Mouse (Mus musculus): ENCODE results near the gene Emc7. TPM values are rescaled to one million over a fixed set of nuclear protein-coding genes. Genes with fewer than 3 reads are reported as not detected.

The Emc7 gene
- total and polyA plus RNA-seq, 3 experiments = 6.6 to 17.7 (median 14.3) TPM

DNA sequence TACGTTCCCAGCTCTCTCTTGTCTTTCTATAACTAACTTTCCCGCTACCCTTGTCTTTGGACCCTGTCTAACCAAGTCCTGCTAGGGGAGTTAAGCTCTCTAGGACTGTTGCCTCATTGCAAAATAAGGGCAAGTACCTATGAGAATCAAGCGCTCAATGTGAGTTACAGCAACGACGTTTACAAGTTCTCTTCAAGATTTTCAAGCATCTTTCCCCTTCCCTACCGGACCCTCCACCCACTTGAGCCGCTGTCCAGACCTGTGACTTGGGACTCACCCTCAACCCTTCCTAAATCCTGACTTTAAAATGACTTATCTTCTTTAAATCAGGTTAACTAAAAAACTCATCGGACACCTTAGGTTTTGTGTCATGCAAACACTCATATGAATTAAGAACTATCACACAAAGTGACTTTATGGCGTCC is 37.6 kb downstream of the Emc7 start:
- intact Hi-C loops (cut with DNase I) = loop anchor here (2.0 kb wide), 2 partner anchors 38 to 254 kb away; partner anchors contain the start of genes Emc7 and Lpcat4

GRCm38 (mm10) chr2:112492856-112493538 is 38.2 kb downstream of the Emc7 start, which contains the start of gene Aven:
TSS of gene Aven (plus strand) at chr2:112492964.
- H3K36me3 ChIP-seq (ENCODE audit: control insufficient read depth, insufficient read depth, low read length) = peaks cover 1% of the 10 kb centered on the region; the same call in 1 of the 2 replicates
- no peaks in the 10 kb centered on the region for H3K27me3 ChIP-seq (ENCODE audit: control insufficient read depth, insufficient read depth, low read length)
- peak within 1 kb of the TSS; percentile 90 for H3K27ac ChIP-seq
- peak; percentile 92 to 93 for DNase-seq
- H3K4me1 ChIP-seq (ENCODE audit: control insufficient read depth, insufficient read depth, low read length) = peaks cover 2% of the 10 kb centered on the region; the same call in 1 of the 2 replicates
- intact Hi-C loops (cut with DNase I) = loop anchor here (2.0 kb wide), 2 partner anchors 38 to 254 kb away; partner anchors contain the start of genes Emc7 and Lpcat4
- 0 out of 2 replicates have a peak, but pooled peaks have one; percentile 12 for TF ChIP-seq EP300 (IDR thresholded peaks at IDR 0.05; ENCODE audit: insufficient read depth, low read depth, low read length)
- TF ChIP-seq POLR2A (IDR thresholded peaks at IDR 0.05; ENCODE audit: insufficient read depth, low read depth, low read length) = peak; percentile 73; the same call in 1 of the 2 replicates
- peak; percentile 47 for TF ChIP-seq CTCF (IDR thresholded peaks at IDR 0.05)
- no peaks in the 10 kb centered on the region for H3K79me2 ChIP-seq (replicated peaks; ENCODE audit: control insufficient read depth, insufficient read depth, low read length)
- H3K9ac ChIP-seq (ENCODE audit: low read depth, low read length) = peak within 1 kb of the TSS; percentile 98
- H3K4me3 ChIP-seq = peak within 1 kb of the TSS; percentile 48
- WGBS = under 1% methylated on average over 83 of the region's 87 CpGs

More for the DNA sequence above, 37.6 kb downstream of the Emc7 start:
- 6% methylated on average over 9 of the region's 9 CpGs for WGBS
- Histone ChIP-seq H3K4me3 (peak overlapping the region; percentile 48), H3K36me3 (ENCODE audit: control insufficient read depth, insufficient read depth, low read length) (peaks cover 1% of the 10 kb centered on the region; the same call in 1 of the 2 replicates), H3K9ac (ENCODE audit: low read depth, low read length) (peak overlapping the region; percentile 98), H3K27me3 (ENCODE audit: control insufficient read depth, insufficient read depth, low read length) (no peaks in the 10 kb centered on the region), H3K4me1 (ENCODE audit: control insufficient read depth, insufficient read depth, low read length) (peaks cover 2% of the 10 kb centered on the region; the same call in 1 of the 2 replicates), H3K79me2 (replicated peaks; ENCODE audit: control insufficient read depth, insufficient read depth, low read length) (no peaks in the 10 kb centered on the region), H3K27ac (peak overlapping the region; percentile 90)
- TF ChIP-seq POLR2A (IDR thresholded peaks at IDR 0.05; ENCODE audit: insufficient read depth, low read depth, low read length) = no peak
- TF ChIP-seq CTCF (IDR thresholded peaks at IDR 0.05) = no peak
- TF ChIP-seq EP300 (IDR thresholded peaks at IDR 0.05; ENCODE audit: insufficient read depth, low read depth, low read length) = no peak
- no peak for DNase-seq

- DNase-seq = no peak
- peak overlapping the region; percentile 92 for H3K9ac ChIP-seq (ENCODE audit: low read depth, low read length)
- peaks cover 2% of the 10 kb centered on the region; the same call in 1 of the 2 replicates for H3K4me1 ChIP-seq (ENCODE audit: control insufficient read depth, insufficient read depth, low read length)
- no peaks in the 10 kb centered on the region for H3K27me3 ChIP-seq (ENCODE audit: control insufficient read depth, insufficient read depth, low read length)
- H3K79me2 ChIP-seq (replicated peaks; ENCODE audit: control insufficient read depth, insufficient read depth, low read length) = no peaks in the 10 kb centered on the region
- peak overlapping the region; percentile 90 for H3K27ac ChIP-seq
- H3K4me3 ChIP-seq = peak overlapping the region; percentile 48
- WGBS = 37% methylated on average over 11 of the region's 11 CpGs
- H3K36me3 ChIP-seq (ENCODE audit: control insufficient read depth, insufficient read depth, low read length) = peaks cover 1% of the 10 kb centered on the region; the same call in 1 of the 2 replicates
- intact Hi-C loops (cut with DNase I) = loop anchor here (2.0 kb wide), 2 partner anchors 39 to 255 kb away; partner anchors contain the start of genes Emc7 and Lpcat4
- no peak for TF ChIP-seq EP300 (IDR thresholded peaks at IDR 0.05; ENCODE audit: insufficient read depth, low read depth, low read length)
- no peak for TF ChIP-seq POLR2A (IDR thresholded peaks at IDR 0.05; ENCODE audit: insufficient read depth, low read depth, low read length)
- TF ChIP-seq CTCF (IDR thresholded peaks at IDR 0.05) = no peak
These were observed 38.9 kb downstream of the Emc7 start for GRCm38 (mm10) chr2:112493539-112494260.

DNA sequence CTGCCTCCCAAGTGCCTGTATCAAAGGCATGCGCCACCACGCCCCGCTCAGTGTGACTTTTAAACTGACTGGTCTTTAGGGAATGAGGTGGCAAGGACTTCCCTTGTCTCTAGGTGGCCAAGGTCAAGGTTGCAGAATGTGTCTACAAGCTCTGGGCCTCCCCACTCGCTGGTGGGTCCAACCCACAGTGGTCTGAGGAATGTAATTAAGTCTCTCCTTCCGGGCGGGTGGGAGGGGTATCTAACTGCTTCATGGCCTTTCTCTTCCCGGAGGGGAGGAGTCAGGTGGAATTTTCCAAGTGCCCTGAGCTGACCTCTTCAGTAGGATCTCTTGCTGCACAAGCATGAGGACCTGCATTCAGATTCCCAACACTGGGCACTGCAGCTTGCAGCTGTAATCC is 43.1 kb downstream of the Emc7 start:
- no peak for TF ChIP-seq POLR2A (IDR thresholded peaks at IDR 0.05; ENCODE audit: insufficient read depth, low read depth, low read length)
- no peak for TF ChIP-seq CTCF (IDR thresholded peaks at IDR 0.05)
- TF ChIP-seq EP300 (IDR thresholded peaks at IDR 0.05; ENCODE audit: insufficient read depth, low read depth, low read length) = no peak
- 69% methylated on average over 7 of the region's 7 CpGs for WGBS
- no peak overlapping the region for H3K9ac ChIP-seq (ENCODE audit: low read depth, low read length)
- intact Hi-C loops (cut with DNase I) = no loop called here
- H3K79me2 ChIP-seq (replicated peaks; ENCODE audit: control insufficient read depth, insufficient read depth, low read length) = no peaks in the 10 kb centered on the region
- H3K27ac ChIP-seq = no peak overlapping the region
- H3K27me3 ChIP-seq (ENCODE audit: control insufficient read depth, insufficient read depth, low read length) = no peaks in the 10 kb centered on the region
- peaks cover 2% of the 10 kb centered on the region; the same call in 1 of the 2 replicates for H3K4me1 ChIP-seq (ENCODE audit: control insufficient read depth, insufficient read depth, low read length)
- peaks cover 1% of the 10 kb centered on the region; the same call in 1 of the 2 replicates for H3K36me3 ChIP-seq (ENCODE audit: control insufficient read depth, insufficient read depth, low read length)
- no peak for DNase-seq
- H3K4me3 ChIP-seq = no peak overlapping the region

DNA sequence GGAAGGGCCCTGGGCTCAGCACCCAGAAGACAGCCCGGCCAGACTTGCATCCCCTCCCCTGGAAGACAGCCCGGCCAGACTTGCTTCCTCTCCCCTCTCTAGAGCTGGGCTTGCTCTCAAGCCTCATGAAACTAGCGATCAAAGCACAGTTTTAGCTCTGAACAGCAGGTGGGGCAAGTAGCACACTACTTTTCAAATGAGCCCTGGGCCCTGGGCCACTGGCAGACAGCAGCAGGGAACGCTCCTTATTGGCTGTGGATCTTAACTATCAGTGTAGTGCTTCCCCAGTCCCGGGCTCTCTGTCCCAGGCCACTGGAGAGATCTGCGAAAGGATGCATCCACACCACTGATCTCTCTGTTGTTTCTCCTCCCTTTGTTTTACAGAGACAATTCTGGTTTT is 46.4 kb downstream of the Emc7 start:
- WGBS = 0% methylated on average over 6 of the region's 6 CpGs
- Histone ChIP-seq H3K36me3 (ENCODE audit: control insufficient read depth, insufficient read depth, low read length) (no peaks in the 10 kb centered on the region), H3K27me3 (ENCODE audit: control insufficient read depth, insufficient read depth, low read length) (no peaks in the 10 kb centered on the region), H3K9ac (ENCODE audit: low read depth, low read length) (no peak overlapping the region), H3K79me2 (replicated peaks; ENCODE audit: control insufficient read depth, insufficient read depth, low read length) (no peaks in the 10 kb centered on the region), H3K4me1 (ENCODE audit: control insufficient read depth, insufficient read depth, low read length) (no peaks in the 10 kb centered on the region), H3K27ac (no peak overlapping the region), H3K4me3 (no peak overlapping the region)
- peak; percentile 71 to 77 for DNase-seq
- TF ChIP-seq CTCF (IDR thresholded peaks at IDR 0.05) (peak; percentile 82), POLR2A (IDR thresholded peaks at IDR 0.05; ENCODE audit: insufficient read depth, low read depth, low read length) (no peak), EP300 (IDR thresholded peaks at IDR 0.05; ENCODE audit: insufficient read depth, low read depth, low read length) (0 out of 2 replicates have a peak, but pooled peaks have one; percentile 34)
- intact Hi-C loops (cut with DNase I) = loop anchor here (1.0 to 5.0 kb wide), 2 partner anchors 266 to 736 kb away; no protein-coding TSS in a partner anchor

All from heart, adult 2 months (tissue).